Mouse (Mus musculus) E14TG2a.4 (cell line): ENCODE measurements around the gene Rab11fip4.

Source experiments
- H3K27me3 ChIP-seq: 2 replicates; pipeline ENCODE4 v1.6.1; 2014; ENCODE audit warnings: low read length, control low read depth; ENCODE audit not compliant: insufficient read depth
- H3K36me3 ChIP-seq: 2 replicates; pipeline ENCODE4 v1.6.1; 2014; ENCODE audit warnings: low read length, control low read depth; ENCODE audit not compliant: insufficient read depth
- H3K4me1 ChIP-seq: replicated peaks from 2 replicates; pipeline ENCODE4 v1.6.1; 2014; ENCODE audit warnings: low read depth, low read length, control low read depth
- H3K4me3 ChIP-seq: replicated peaks from 2 replicates; pipeline ENCODE4 v1.5.1; 2014; ENCODE audit warnings: mild to moderate bottlenecking, low read length
- H3K9me3 ChIP-seq: 2 replicates; pipeline ENCODE4 v1.6.1; 2014; ENCODE audit warnings: low read length, control low read depth
- CTCF ChIP-seq: conservative IDR thresholded peaks from 2 replicates; pipeline ENCODE4 v1.5.1; 2014; ENCODE audit warnings: low read length
- NANOG ChIP-seq: IDR thresholded peaks from 2 replicates; pipeline ENCODE4 v1.6.1; 2014; ENCODE audit warnings: borderline replicate concordance, low read length, mixed read lengths
- POU5F1 ChIP-seq: IDR thresholded peaks from 2 replicates; pipeline ENCODE4 v1.6.1; 2014; ENCODE audit warnings: low read length, borderline replicate concordance

The Rab11fip4 gene

DNA sequence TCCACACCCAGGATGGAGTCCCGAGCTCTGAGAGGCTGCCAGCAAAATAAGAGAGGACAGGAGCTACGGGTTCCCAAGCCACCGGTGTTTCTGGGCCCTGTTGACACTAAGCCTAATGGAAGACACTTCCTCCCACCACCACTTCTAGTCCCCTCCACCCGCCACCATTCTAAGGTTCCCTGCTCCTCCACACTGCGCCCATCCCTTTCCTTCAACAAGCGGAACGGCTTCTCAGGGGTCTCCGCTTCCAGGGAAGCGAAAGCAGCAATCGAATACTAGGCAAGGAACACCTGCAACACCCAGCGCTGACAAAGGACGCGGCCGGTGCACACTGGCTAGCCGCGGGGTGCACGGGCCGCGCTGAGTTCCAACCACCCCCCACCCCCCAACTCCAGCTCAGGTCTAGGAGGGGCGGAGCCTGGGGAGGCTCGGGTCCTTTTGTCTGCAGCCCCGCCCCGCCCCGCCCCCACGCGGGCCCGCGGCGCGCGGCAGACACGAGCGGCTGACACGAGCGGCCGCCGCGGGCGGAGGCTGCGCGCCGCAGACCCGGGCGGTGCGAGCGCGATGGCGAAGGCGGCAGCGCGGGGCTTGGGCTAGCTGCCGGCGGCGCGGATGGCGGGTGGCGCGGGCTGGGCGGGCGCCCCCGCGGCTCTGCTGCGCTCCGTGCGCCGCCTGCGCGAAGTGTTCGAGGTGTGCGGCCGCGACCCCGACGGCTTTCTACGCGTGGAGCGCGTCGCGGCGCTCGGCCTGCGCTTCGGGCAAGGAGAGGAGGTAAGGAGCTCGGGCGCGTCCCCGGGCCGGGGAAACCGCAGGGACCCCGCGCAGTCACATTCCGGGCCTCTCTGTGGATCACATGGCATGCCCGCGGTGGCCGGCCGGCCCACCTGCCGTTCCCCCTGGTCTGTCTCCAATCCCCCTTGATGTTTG lies at the start of gene Rab11fip4:
TSS of gene Rab11fip4 (plus strand) at position 549 of the 927 bp plus-strand sequence.
- H3K9me3 ChIP-seq, result no peaks in the 10 kb centered on the region
- TF ChIP-seq POU5F1 (no peak), NANOG (no peak), CTCF (no peak)
- peaks cover 35% of the 10 kb centered on the region for H3K4me1 ChIP-seq
- H3K36me3 ChIP-seq, result no peaks in the 10 kb centered on the region
- H3K27me3 ChIP-seq, result peaks cover 55% of the 10 kb centered on the region
- H3K4me3 ChIP-seq, result peak within 1 kb of the TSS; percentile 82

DNA sequence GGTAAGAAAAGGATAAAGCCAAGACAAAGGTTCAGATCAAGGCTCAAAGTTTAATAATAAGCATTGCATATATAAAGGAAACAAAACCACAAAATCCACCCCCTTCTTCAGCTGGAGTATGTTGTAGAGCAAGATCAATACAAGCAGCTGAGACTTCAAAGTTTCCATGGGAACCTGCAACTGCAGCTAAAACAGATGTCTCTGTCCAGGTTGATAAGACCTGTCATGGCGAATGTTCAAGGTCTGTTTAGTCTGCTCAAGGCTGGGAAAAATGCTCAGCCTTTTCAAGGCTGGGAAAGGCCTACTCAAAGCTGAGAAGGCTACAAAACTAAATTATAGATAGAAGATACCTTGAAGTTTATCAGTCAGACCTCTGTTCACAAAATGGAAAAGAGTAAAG lies 38.4 kb upstream of the Rab11fip4 start:
- no peak for TF ChIP-seq NANOG
- TF ChIP-seq CTCF, result no peak
- TF ChIP-seq POU5F1, result no peak
- Histone ChIP-seq H3K36me3 (peaks cover 18% of the 10 kb centered on the region; the same call in 1 of the 2 replicates), H3K27me3 (no peaks in the 10 kb centered on the region), H3K4me1 (no peaks in the 10 kb centered on the region), H3K9me3 (no peaks in the 10 kb centered on the region), H3K4me3 (no peak overlapping the region)

DNA sequence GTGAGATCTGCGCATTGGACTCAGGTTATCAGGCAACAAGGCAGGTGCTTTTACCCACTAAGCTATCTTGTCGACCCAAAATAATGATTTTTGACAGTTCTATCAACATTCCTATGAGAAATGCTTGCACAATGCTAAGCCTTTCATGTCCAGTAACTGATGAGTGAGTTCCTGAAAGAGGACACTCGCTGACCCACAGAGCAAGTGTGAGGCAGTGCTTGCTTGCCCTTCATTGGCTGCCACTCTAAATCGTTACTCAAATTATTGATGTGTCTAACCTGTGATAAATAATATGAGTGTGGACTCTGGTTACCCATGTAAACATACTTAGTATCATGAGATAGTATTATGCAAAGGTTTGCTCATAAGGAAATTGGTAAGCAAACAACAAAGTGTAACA lies 30.5 kb upstream of the Rab11fip4 start:
- Histone ChIP-seq H3K36me3 (peaks cover 15% of the 10 kb centered on the region), H3K27me3 (no peaks in the 10 kb centered on the region), H3K9me3 (no peaks in the 10 kb centered on the region), H3K4me1 (no peaks in the 10 kb centered on the region), H3K4me3 (no peak overlapping the region)
- TF ChIP-seq CTCF (no peak), POU5F1 (no peak), NANOG (no peak)

DNA sequence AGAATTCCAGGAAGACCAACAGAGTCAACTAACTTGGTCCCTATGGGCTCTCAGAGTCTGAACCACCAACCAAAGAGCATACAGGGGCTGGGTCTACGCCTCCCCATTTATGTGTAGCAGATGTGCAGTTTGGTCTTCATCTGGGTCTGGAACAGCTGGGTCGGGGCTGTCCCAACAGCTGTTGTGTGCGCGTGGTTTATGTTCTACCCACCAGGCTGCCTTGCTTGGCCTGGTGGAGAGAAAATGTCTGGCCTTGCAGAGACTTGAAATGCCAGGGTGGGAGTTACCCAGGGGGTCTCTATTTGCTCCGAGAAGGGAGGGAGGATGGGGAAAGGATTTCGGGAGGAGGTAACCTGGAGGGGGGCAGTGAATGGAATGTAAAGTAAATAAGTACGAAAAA lies 27.5 kb upstream of the Rab11fip4 start:
- Histone ChIP-seq H3K9me3 (no peaks in the 10 kb centered on the region), H3K36me3 (peaks cover 19% of the 10 kb centered on the region), H3K4me3 (no peak overlapping the region), H3K27me3 (no peaks in the 10 kb centered on the region), H3K4me1 (no peaks in the 10 kb centered on the region)
- no peak for TF ChIP-seq NANOG
- TF ChIP-seq CTCF, result no peak
- TF ChIP-seq POU5F1, result no peak

DNA sequence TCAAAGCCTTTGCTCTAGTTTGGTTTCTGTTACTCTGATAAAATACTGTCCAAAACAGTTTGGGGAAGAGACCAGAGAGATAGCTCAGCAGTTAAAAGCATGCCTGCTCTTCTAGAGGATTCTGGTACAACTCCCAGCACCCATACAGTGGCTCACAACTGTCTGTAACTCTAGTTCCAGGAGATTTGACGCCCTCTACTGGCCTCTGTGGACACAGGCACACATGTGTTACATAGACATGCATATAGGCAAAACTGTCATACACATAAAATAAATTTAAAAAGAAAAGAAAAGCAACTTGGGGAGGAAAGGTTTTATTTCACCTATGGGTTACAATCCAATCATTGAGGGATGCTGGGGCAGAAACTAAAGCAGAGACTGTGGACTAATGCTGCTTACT lies 24.1 kb upstream of the Rab11fip4 start:
- Histone ChIP-seq H3K36me3 (peaks cover 33% of the 10 kb centered on the region), H3K27me3 (no peaks in the 10 kb centered on the region), H3K4me1 (no peaks in the 10 kb centered on the region), H3K4me3 (no peak overlapping the region), H3K9me3 (no peaks in the 10 kb centered on the region)
- TF ChIP-seq CTCF (peak; percentile 32; the same call in 1 of the 2 replicates), POU5F1 (no peak)

DNA sequence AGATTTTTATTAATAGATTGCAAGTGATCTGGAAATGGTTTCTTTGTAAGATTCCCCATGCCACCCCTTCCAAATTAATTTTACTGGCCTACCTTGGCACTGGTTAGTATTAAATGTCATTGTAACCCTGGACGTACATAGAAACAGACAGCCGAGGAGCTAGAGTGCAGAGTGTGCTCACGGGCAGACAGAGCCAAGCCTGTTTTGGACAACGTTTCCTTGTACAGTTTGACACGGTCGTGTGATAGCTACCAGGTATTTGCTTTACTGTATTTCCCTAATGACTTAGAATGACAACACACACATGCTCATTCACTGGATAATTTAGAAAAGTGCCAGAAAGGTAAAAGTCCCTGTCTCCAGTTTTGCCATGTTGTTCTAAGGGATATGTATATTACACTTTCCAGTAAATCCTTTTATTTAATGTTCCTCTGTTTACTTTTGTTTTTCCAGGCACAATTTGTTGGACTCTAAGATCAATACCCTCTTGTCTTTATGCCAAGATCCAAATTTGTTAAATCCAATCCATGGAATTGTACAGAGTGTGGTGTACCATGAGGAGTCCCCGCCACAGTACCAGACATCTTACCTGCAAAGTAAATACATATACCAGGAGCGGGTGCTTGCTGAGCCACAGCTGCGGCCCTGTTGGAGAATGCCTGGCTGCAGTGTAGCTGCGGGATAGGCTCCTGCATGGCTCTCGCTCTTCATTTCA lies 22.7 kb upstream of the Rab11fip4 start:
- no peaks in the 10 kb centered on the region for H3K9me3 ChIP-seq
- H3K27me3 ChIP-seq, result no peaks in the 10 kb centered on the region
- no peak for TF ChIP-seq NANOG
- no peak for TF ChIP-seq POU5F1
- no peak for TF ChIP-seq CTCF
- peaks cover 29% of the 10 kb centered on the region for H3K36me3 ChIP-seq
- no peak overlapping the region for H3K4me3 ChIP-seq
- H3K4me1 ChIP-seq, result no peaks in the 10 kb centered on the region

DNA sequence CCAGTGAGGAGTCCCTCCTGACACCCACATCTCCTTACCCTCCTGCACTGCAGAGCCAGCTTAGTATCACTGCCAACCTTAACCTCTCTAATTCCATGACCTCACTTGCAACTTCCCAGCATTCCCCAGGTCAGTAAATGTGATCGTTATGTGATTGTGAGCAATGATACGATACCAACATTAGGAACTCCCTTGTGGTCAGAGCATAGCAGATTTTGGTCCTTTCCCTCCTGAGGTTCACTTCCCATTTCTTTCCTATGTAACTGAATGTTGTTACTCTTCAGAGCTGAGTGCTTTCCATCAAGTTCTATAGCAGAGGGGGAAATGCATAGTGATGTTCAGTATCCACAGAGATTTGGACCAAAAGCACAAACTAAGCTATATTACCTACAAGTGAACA lies 20.7 kb upstream of the Rab11fip4 start:
- Histone ChIP-seq H3K9me3 (no peaks in the 10 kb centered on the region), H3K27me3 (no peaks in the 10 kb centered on the region), H3K4me1 (no peaks in the 10 kb centered on the region), H3K4me3 (no peak overlapping the region), H3K36me3 (peaks cover 26% of the 10 kb centered on the region)
- TF ChIP-seq CTCF, result no peak
- no peak for TF ChIP-seq POU5F1
- TF ChIP-seq NANOG, result no peak

DNA sequence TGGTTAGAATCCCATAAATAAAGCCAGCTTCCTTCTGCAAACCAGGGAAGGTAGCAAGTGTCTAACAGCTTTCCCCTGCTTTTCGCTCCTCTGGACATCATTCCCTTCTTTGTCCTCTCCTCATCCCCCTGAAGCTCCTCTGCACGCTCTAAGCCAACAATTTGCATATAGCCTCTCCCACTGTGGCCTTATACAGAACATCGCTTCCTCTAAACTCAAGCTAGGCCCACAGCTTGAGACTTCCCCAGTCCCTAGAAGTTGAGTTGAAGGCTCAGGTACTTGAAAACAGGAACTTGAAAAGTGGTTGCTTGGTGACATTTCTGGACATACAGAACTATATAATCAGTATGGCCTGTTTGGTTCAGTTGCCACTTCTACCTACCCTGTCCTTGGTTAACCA lies 17.2 kb upstream of the Rab11fip4 start:
- H3K9me3 ChIP-seq, result no peaks in the 10 kb centered on the region
- H3K36me3 ChIP-seq, result peaks cover 23% of the 10 kb centered on the region
- no peak overlapping the region for H3K4me3 ChIP-seq
- no peaks in the 10 kb centered on the region for H3K27me3 ChIP-seq
- no peak for TF ChIP-seq CTCF
- peaks cover 7% of the 10 kb centered on the region; the same call in 1 of the 2 replicates for H3K4me1 ChIP-seq
